Mouse (Mus musculus): ENCODE results near the gene Mtfmt. TPM values are rescaled to one million over a fixed set of nuclear protein-coding genes. Genes with fewer than 3 reads are reported as not detected.

Mtfmt gene
- total RNA-seq (2021) = 1 to 10 TPM; 7.6 to 8.8 TPM

GRCm38 (mm10) chr9:65435671-65436301 is at the start of gene Mtfmt:
Gene Mtfmt (plus strand): TSS chr9:65435782.
- peak; percentile 96 for DNase-seq

- DNase-seq = no peak
These were observed 49.0 kb upstream of the Mtfmt start for GRCm38 (mm10) chr9:65386373-65387140.

GRCm38 (mm10) chr9:65390752-65391612 is 44.6 kb upstream of the Mtfmt start:
- DNase-seq = peak; percentile 42

GRCm38 (mm10) chr9:65391613-65391964 is 44.0 kb upstream of the Mtfmt start, which contains the start of gene Kbtbd13:
Gene Kbtbd13 (minus strand): TSS chr9:65391652.
- no peak for DNase-seq

GRCm38 (mm10) chr9:65392638-65393364 is 42.8 kb upstream of the Mtfmt start:
- peak; percentile 84 for DNase-seq

GRCm38 (mm10) chr9:65393606-65394005 is 42.0 kb upstream of the Mtfmt start:
- DNase-seq = peak; percentile 43

- no peak for DNase-seq
These were observed 41.2 kb upstream of the Mtfmt start for GRCm38 (mm10) chr9:65394360-65394759.

GRCm38 (mm10) chr9:65398279-65398678 is 37.3 kb upstream of the Mtfmt start, which contains the start of gene Rasl12:
Gene Rasl12 (plus strand): TSS chr9:65398506.
- peak; percentile 81 for DNase-seq

- no peak for DNase-seq
These were observed 35.6 kb upstream of the Mtfmt start for GRCm38 (mm10) chr9:65399934-65400333.

- peak; percentile 92 for DNase-seq
These were observed 31.0 kb upstream of the Mtfmt start for GRCm38 (mm10) chr9:65404331-65405183.

- no peak for DNase-seq
These were observed 30.5 kb upstream of the Mtfmt start for GRCm38 (mm10) chr9:65405184-65405449.

- DNase-seq = no peak
These were observed 28.3 kb upstream of the Mtfmt start for GRCm38 (mm10) chr9:65407327-65407726.

- DNase-seq = no peak
These were observed 27.7 kb upstream of the Mtfmt start for GRCm38 (mm10) chr9:65407861-65408260.

GRCm38 (mm10) chr9:65408871-65409295 is 26.7 kb upstream of the Mtfmt start:
- DNase-seq = peak; percentile 51

- no peak for DNase-seq
These were observed 25.2 kb upstream of the Mtfmt start for GRCm38 (mm10) chr9:65410378-65410777.

- no peak for DNase-seq
These were observed 24.3 kb upstream of the Mtfmt start for GRCm38 (mm10) chr9:65411326-65411725.

GRCm38 (mm10) chr9:65417738-65418137 is 17.8 kb upstream of the Mtfmt start:
- no peak for DNase-seq

GRCm38 (mm10) chr9:65419633-65420032 is 15.9 kb upstream of the Mtfmt start:
- DNase-seq = no peak

GRCm38 (mm10) chr9:65422760-65423501 is 12.7 kb upstream of the Mtfmt start, which contains the start of gene Slc51b:
Gene Slc51b (minus strand): TSS chr9:65422955.
- no peak for DNase-seq

- DNase-seq = no peak
These were observed 11.2 kb upstream of the Mtfmt start for GRCm38 (mm10) chr9:65424393-65424792.

GRCm38 (mm10) chr9:65427511-65427910 is 8.1 kb upstream of the Mtfmt start:
- no peak for DNase-seq
